Mouse (Mus musculus) Muller cell, postnatal 12 days (primary cell): Measurements from ENCODE around the gene Alkbh3.
A peak's percentile ranks its signal among the peaks of the same experiment; 100 is the strongest.

Experiments used
- DNase-seq: peaks from one replicate; pipeline ENCODE4 v3.0.0-alpha.2; 2015; ENCODE audit errors: inconsistent ontology term

Gene Alkbh3

GRCm38 (mm10) chr2:94010335-94011291 is at the start of gene Alkbh3:
Gene Alkbh3, minus strand, starts transcription at chr2:94010807.
- DNase-seq, result peak; percentile 96

- no peak for DNase-seq
These were observed 48.9 kb upstream of the Alkbh3 start for GRCm38 (mm10) chr2:94059459-94059858.

- DNase-seq, result peak; percentile 32
These were observed 44.2 kb upstream of the Alkbh3 start for GRCm38 (mm10) chr2:94054813-94055212.

- peak; percentile 93 for DNase-seq
These were observed 41.3 kb upstream of the Alkbh3 start for GRCm38 (mm10) chr2:94051952-94052351.

- DNase-seq, result no peak
These were observed 40.3 kb upstream of the Alkbh3 start for GRCm38 (mm10) chr2:94050901-94051300.

GRCm38 (mm10) chr2:94049471-94050176 is 39.0 kb upstream of the Alkbh3 start:
- DNase-seq, result no peak

- no peak for DNase-seq
These were observed 38.3 kb upstream of the Alkbh3 start for GRCm38 (mm10) chr2:94048733-94049470.

- DNase-seq, result peak; percentile 72
These were observed 37.7 kb upstream of the Alkbh3 start for GRCm38 (mm10) chr2:94048271-94048670.

- peak; percentile 73 for DNase-seq
These were observed 34.9 kb upstream of the Alkbh3 start for GRCm38 (mm10) chr2:94045411-94046090.

GRCm38 (mm10) chr2:94044174-94044573 is 33.6 kb upstream of the Alkbh3 start:
- no peak for DNase-seq

GRCm38 (mm10) chr2:94043662-94044061 is 33.1 kb upstream of the Alkbh3 start:
- DNase-seq, result peak; percentile 29

GRCm38 (mm10) chr2:94042461-94042860 is 31.9 kb upstream of the Alkbh3 start:
- DNase-seq, result no peak

- DNase-seq, result no peak
These were observed 30.0 kb upstream of the Alkbh3 start for GRCm38 (mm10) chr2:94040391-94041125.

- DNase-seq, result peak; percentile 52
These were observed 25.1 kb upstream of the Alkbh3 start for GRCm38 (mm10) chr2:94035428-94036331.

- no peak for DNase-seq
These were observed 20.0 kb upstream of the Alkbh3 start for GRCm38 (mm10) chr2:94030602-94031001.

GRCm38 (mm10) chr2:94024637-94025036 is 14.0 kb upstream of the Alkbh3 start:
- no peak for DNase-seq

- DNase-seq, result peak; percentile 48
These were observed 8.3 kb downstream of the Alkbh3 start for GRCm38 (mm10) chr2:94002331-94002730.

- DNase-seq, result no peak
These were observed 8.7 kb downstream of the Alkbh3 start for GRCm38 (mm10) chr2:94001918-94002317.

GRCm38 (mm10) chr2:94001411-94001810 is 9.2 kb downstream of the Alkbh3 start:
- DNase-seq, result no peak

- no peak for DNase-seq
These were observed 14.4 kb downstream of the Alkbh3 start, which contains the start of gene Gm27027 for GRCm38 (mm10) chr2:93996254-93996653. Gene Gm27027, minus strand, starts transcription at chr2:93996354.
